Mouse (Mus musculus) v-Abl transformed pro-B cells (cell line): ENCODE data around the gene Eif5a.
"Not testable (repeated sequence)": the region's sequence is repeated elsewhere in the genome, so short reads cannot be mapped to it uniquely, and the experiment has no call there.

ENCODE experiments used
- in situ Hi-C, 2 experiments: fragments of 400-800 bp; cut with MboI; formaldehyde crosslinking; loops; one replicate each; pipeline ENCODE4 v1.15.1; 2025; ENCODE audit not compliant: unreplicated experiment in 2 of 2

Gene Eif5a

GRCm38 (mm10) chr11:69930176-69930575, 8.4 kb upstream of the Eif5a start:
- in situ Hi-C loops: loop anchor here (10.0 kb wide), 2 partner anchors 85 to 185 kb away; partner anchors contain the start of genes Acadvl (in 1 of the 2) and Dlg4 (in 1 of the 2)

- in situ Hi-C loops: loop anchor here (10.0 kb wide), 2 partner anchors 85 to 185 kb away; partner anchors contain the start of genes Acadvl (in 1 of the 2) and Dlg4 (in 1 of the 2)
Observed at GRCm38 (mm10) chr11:69929712-69930111, 8.0 kb upstream of the Eif5a start.

GRCm38 (mm10) chr11:69927501-69927900, 5.7 kb upstream of the Eif5a start:
- in situ Hi-C loops: no loop called here

- in situ Hi-C loops: loop anchor here (5.0 kb wide), 2 partner anchors 40 to 250 kb away; partner anchors contain the start of genes Kctd11 (in 2 of the 2) and Eif4a1 (in 1 of the 2)
Observed at GRCm38 (mm10) chr11:69922796-69923195, 1.0 kb upstream of the Eif5a start.

GRCm38 (mm10) chr11:69922012-69922756, 426 bp upstream of the Eif5a start:
- in situ Hi-C loops: loop anchor here (5.0 kb wide), 2 partner anchors 40 to 250 kb away; partner anchors contain the start of genes Kctd11 (in 2 of the 2) and Eif4a1 (in 1 of the 2)

GRCm38 (mm10) chr11:69920266-69921031, 1.3 kb downstream of the Eif5a start:
- in situ Hi-C loops: loop anchor here (5.0 kb wide), 2 partner anchors 38 to 248 kb away; partner anchors contain the start of genes Kctd11 (in 2 of the 2) and Eif4a1 (in 1 of the 2)

GRCm38 (mm10) chr11:69919661-69920265, 2.0 kb downstream of the Eif5a start:
- in situ Hi-C loops: loop anchor here (5.0 kb wide), 2 partner anchors 37 to 247 kb away; partner anchors contain the start of genes Kctd11 (in 2 of the 2) and Eif4a1 (in 1 of the 2)

GRCm38 (mm10) chr11:69919053-69919452, 2.7 kb downstream of the Eif5a start:
- in situ Hi-C loops: no loop called here

GRCm38 (mm10) chr11:69918118-69918517, 3.6 kb downstream of the Eif5a start:
- in situ Hi-C loops: no loop called here

GRCm38 (mm10) chr11:69917379-69917948, 4.3 kb downstream of the Eif5a start:
- in situ Hi-C loops: no loop called here

GRCm38 (mm10) chr11:69916652-69917378, 4.9 kb downstream of the Eif5a start:
- in situ Hi-C loops: not testable (repeated sequence)

GRCm38 (mm10) chr11:69915667-69916627, 5.8 kb downstream of the Eif5a start:
- in situ Hi-C loops: no loop called here

GRCm38 (mm10) chr11:69914917-69915430, 6.8 kb downstream of the Eif5a start:
- in situ Hi-C loops: no loop called here

- in situ Hi-C loops: no loop called here
Observed at GRCm38 (mm10) chr11:69914372-69914764, 7.4 kb downstream of the Eif5a start.

- in situ Hi-C loops: no loop called here
Observed at GRCm38 (mm10) chr11:69913554-69914371, 8.0 kb downstream of the Eif5a start, which contains the start of gene Gps2. TSS of gene Gps2 (plus strand) at chr11:69913888.

- in situ Hi-C loops: no loop called here
Observed at GRCm38 (mm10) chr11:69912716-69913530, 8.8 kb downstream of the Eif5a start.

GRCm38 (mm10) chr11:69911701-69912100, 10.1 kb downstream of the Eif5a start:
- in situ Hi-C loops: no loop called here
